Mouse (Mus musculus) splenic B cell, adult 2 months (primary cell): ENCODE results near the gene Tln2.

Source experiments
- DNase-seq: peaks from one replicate; pipeline ENCODE4 v3.0.0-alpha.2; 2011; ENCODE audit warnings: low read depth, low spot score
- H3K27me3 ChIP-seq: 2 replicates; pipeline ENCODE4 v1.6.1; 2012; ENCODE audit warnings: mild to moderate bottlenecking, low read length, moderate library complexity, mixed read lengths; ENCODE audit not compliant: control insufficient read depth, poor library complexity, insufficient read depth, severe bottlenecking
- H3K36me3 ChIP-seq: 2 replicates; pipeline ENCODE4 v1.6.1; 2012; ENCODE audit warnings: mild to moderate bottlenecking, low read length, moderate library complexity, mixed read lengths; ENCODE audit not compliant: control insufficient read depth, poor library complexity, insufficient read depth, severe bottlenecking

The Tln2 gene

GRCm38 (mm10) chr9:67574721-67575248 lies 15.3 kb upstream of the Tln2 start:
- DNase-seq: no peak
- Histone ChIP-seq H3K27me3 (no peaks in the 10 kb centered on the region), H3K36me3 (no peaks in the 10 kb centered on the region)

GRCm38 (mm10) chr9:67573683-67573979 lies 14.1 kb upstream of the Tln2 start:
- H3K36me3 ChIP-seq: no peaks in the 10 kb centered on the region
- H3K27me3 ChIP-seq: no peaks in the 10 kb centered on the region
- DNase-seq: no peak

- Histone ChIP-seq H3K36me3 (no peaks in the 10 kb centered on the region), H3K27me3 (no peaks in the 10 kb centered on the region)
- DNase-seq: no peak
Observed at GRCm38 (mm10) chr9:67572790-67573682, 13.5 kb upstream of the Tln2 start.

GRCm38 (mm10) chr9:67565801-67566258 lies 6.3 kb upstream of the Tln2 start:
- no peaks in the 10 kb centered on the region for H3K36me3 ChIP-seq
- no peak for DNase-seq
- H3K27me3 ChIP-seq: no peaks in the 10 kb centered on the region

- Histone ChIP-seq H3K27me3 (no peaks in the 10 kb centered on the region), H3K36me3 (no peaks in the 10 kb centered on the region)
- no peak for DNase-seq
Observed at GRCm38 (mm10) chr9:67549811-67550501, 9.5 kb downstream of the Tln2 start.

GRCm38 (mm10) chr9:67549332-67549731 lies 10.2 kb downstream of the Tln2 start:
- Histone ChIP-seq H3K36me3 (no peaks in the 10 kb centered on the region), H3K27me3 (no peaks in the 10 kb centered on the region)
- DNase-seq: no peak

GRCm38 (mm10) chr9:67546650-67547049 lies 12.9 kb downstream of the Tln2 start:
- no peak for DNase-seq
- Histone ChIP-seq H3K27me3 (no peaks in the 10 kb centered on the region), H3K36me3 (no peaks in the 10 kb centered on the region)

GRCm38 (mm10) chr9:67545794-67546193 lies 13.7 kb downstream of the Tln2 start:
- H3K27me3 ChIP-seq: no peaks in the 10 kb centered on the region
- H3K36me3 ChIP-seq: no peaks in the 10 kb centered on the region
- DNase-seq: no peak

GRCm38 (mm10) chr9:67544783-67545182 lies 14.7 kb downstream of the Tln2 start:
- DNase-seq: no peak
- Histone ChIP-seq H3K36me3 (no peaks in the 10 kb centered on the region), H3K27me3 (no peaks in the 10 kb centered on the region)

GRCm38 (mm10) chr9:67541948-67542347 lies 17.6 kb downstream of the Tln2 start:
- Histone ChIP-seq H3K36me3 (no peaks in the 10 kb centered on the region), H3K27me3 (no peaks in the 10 kb centered on the region)
- no peak for DNase-seq

- Histone ChIP-seq H3K36me3 (no peaks in the 10 kb centered on the region), H3K27me3 (no peaks in the 10 kb centered on the region)
- DNase-seq: no peak
Observed at GRCm38 (mm10) chr9:67539776-67540706, 19.5 kb downstream of the Tln2 start.

- no peak for DNase-seq
- Histone ChIP-seq H3K36me3 (no peaks in the 10 kb centered on the region), H3K27me3 (no peaks in the 10 kb centered on the region)
Observed at GRCm38 (mm10) chr9:67534420-67534819, 25.1 kb downstream of the Tln2 start.

- no peak for DNase-seq
- Histone ChIP-seq H3K27me3 (no peaks in the 10 kb centered on the region), H3K36me3 (no peaks in the 10 kb centered on the region)
Observed at GRCm38 (mm10) chr9:67533260-67533659, 26.2 kb downstream of the Tln2 start.

- H3K36me3 ChIP-seq: no peaks in the 10 kb centered on the region
- DNase-seq: no peak
Observed at GRCm38 (mm10) chr9:67532631-67533030, 26.9 kb downstream of the Tln2 start.

More at GRCm38 (mm10) chr9:67532631-67533030, 26.9 kb downstream of the Tln2 start:
- no peaks in the 10 kb centered on the region for H3K27me3 ChIP-seq
